Mouse (Mus musculus): ENCODE results near the gene Gm45140.

GRCm38 (mm10) chr6:87770626-87771025 is 65.0 kb downstream of the Gm45140 start:
- no peak for TF ChIP-seq CTCF (IDR thresholded peaks at IDR 0.05; ENCODE audit: insufficient read depth, low read depth, low read length)
- no peak for TF ChIP-seq POLR2A (IDR thresholded peaks at IDR 0.05; ENCODE audit: insufficient read depth, low read depth, low read length)

Data from olfactory bulb, adult 2 months (tissue).